Mouse (Mus musculus) hindbrain, embryonic 13.5 days (tissue): ENCODE data around the gene Apobec4. TPM values are rescaled to one million over a fixed set of nuclear protein-coding genes. Genes with fewer than 3 reads are reported as not detected.

Experiments used
- ATAC-seq: fragments of 200-750 bp; cut with Nextera tagmentation; 2 replicates; pipeline ENCODE4 v1.8.0; 2017; ENCODE audit warnings: moderate TSS enrichment; ENCODE audit not compliant: low FRiP score
- H3K27ac ChIP-seq: fragments of 300-500 bp; sonication (generic); 2 replicates; pipeline ENCODE4 v1.5.1; 2015; ENCODE audit warnings: inconsistent platforms, mild to moderate bottlenecking, moderate library complexity
- H3K27me3 ChIP-seq: fragments of 300-500 bp; sonication (generic); 2 replicates; pipeline ENCODE4 v1.6.1; 2015; ENCODE audit warnings: mild to moderate bottlenecking, inconsistent platforms
- H3K36me3 ChIP-seq: fragments of 300-500 bp; sonication (generic); 2 replicates; pipeline ENCODE4 v1.6.1; 2015; ENCODE audit warnings: mild to moderate bottlenecking, inconsistent platforms
- H3K4me1 ChIP-seq: fragments of 300-500 bp; sonication (generic); replicated peaks from 2 replicates; pipeline ENCODE4 v1.6.1; 2015; ENCODE audit warnings: inconsistent platforms
- H3K4me2 ChIP-seq: fragments of 300-500 bp; sonication (generic); 2 replicates; pipeline ENCODE4 v1.6.1; 2015; ENCODE audit warnings: inconsistent platforms, mild to moderate bottlenecking, moderate library complexity
- H3K4me3 ChIP-seq: fragments of 300-500 bp; sonication (generic); 2 replicates; pipeline ENCODE4 v1.5.1; 2015; ENCODE audit warnings: mild to moderate bottlenecking, inconsistent platforms
- H3K9ac ChIP-seq: fragments of 300-500 bp; sonication (generic); 2 replicates; pipeline ENCODE4 v1.6.1; 2015; ENCODE audit warnings: mild to moderate bottlenecking, inconsistent platforms
- H3K9me3 ChIP-seq: fragments of 300-500 bp; sonication (generic); 2 replicates; pipeline ENCODE4 v1.6.1; 2016; ENCODE audit warnings: inconsistent platforms
- WGBS: fragments of 180-500 bp; shearing (Covaris S2); methylation state at CpG from one replicate; pipeline ENCODE4 v1.1.7; 2015; 5-methylcytosine and 5-hydroxymethylcytosine counted together
- polyA plus RNA-seq: library from polyadenylated mRNA; unstranded; fragments of >200 nt; fragmentation: Nextera tagmentation; extraction: Ambion mirVana; gene quantifications from 2 replicates; pipeline ENCODE4 v1.2.1, GENCODE M21; 2015

The Apobec4 gene
- polyA plus RNA-seq, 1 experiment from 2014 or later = not detected

DNA sequence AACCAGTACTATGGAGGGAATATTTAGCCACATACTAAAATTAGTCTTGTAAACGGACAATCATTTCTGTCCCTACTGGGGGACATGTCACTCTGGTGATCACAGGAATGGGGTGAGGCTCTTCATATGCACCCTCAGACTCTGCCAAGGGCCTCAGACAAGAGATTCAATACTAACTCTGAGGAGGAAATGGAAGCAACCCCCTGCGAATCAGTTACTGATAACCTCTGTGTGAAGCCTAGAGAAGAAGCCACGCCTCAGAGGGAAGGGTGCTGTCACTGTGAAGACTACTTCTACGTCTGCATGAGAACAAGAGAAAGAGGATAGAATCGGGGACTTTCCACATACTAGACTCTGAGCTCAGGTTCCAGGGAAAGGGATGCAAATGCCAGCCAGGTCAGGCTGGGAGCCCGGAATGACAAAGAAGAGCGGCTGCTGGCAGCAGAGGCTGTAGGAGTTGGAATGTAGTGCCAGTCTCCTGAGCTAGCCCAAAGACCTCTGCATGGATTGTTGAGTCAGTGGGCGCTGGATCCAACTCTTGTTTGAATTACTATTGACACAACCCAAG lies 45.4 kb downstream of the Apobec4 start:
- no peak for ATAC-seq
- Histone ChIP-seq H3K9me3 (no peaks in the 10 kb centered on the region), H3K9ac (no peak overlapping the region), H3K27me3 (no peaks in the 10 kb centered on the region), H3K4me1 (peaks cover 31% of the 10 kb centered on the region), H3K36me3 (no peaks in the 10 kb centered on the region), H3K4me2 (no peak overlapping the region), H3K4me3 (no peak overlapping the region), H3K27ac (no peak overlapping the region)
- WGBS = 61% methylated on average over 8 of the region's 8 CpGs

DNA sequence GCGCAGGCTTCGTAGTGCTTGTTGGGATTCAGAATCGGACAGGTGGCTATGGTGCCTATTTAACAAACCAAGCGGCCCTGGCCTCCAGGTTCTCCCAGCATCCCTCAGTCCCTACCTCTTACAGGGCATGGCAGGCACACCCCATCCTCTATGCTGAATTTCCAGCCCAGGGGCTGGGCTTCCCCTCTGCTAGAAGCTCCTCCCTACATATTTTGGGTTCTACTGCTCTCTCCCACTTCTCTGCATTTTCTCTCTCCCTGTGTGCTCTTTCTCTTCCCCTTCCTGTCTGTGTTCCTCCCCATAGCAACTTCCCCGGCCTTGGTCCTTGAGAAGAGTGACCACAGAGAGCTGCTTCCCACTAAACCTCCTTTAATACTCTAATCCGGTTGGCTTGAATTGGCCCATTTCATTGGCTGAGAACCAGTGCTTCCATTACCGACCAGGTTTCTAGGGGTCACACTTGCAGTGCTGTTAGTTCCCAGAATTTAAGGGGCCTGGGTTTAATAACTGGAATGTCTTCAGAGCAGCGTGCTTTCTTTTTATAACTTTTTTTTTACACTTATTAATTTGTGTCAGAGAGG lies 46.4 kb downstream of the Apobec4 start:
- Histone ChIP-seq H3K36me3 (no peaks in the 10 kb centered on the region), H3K27ac (no peak overlapping the region), H3K9me3 (no peaks in the 10 kb centered on the region), H3K9ac (no peak overlapping the region), H3K4me3 (no peak overlapping the region), H3K4me1 (peaks cover 25% of the 10 kb centered on the region), H3K4me2 (no peak overlapping the region), H3K27me3 (no peaks in the 10 kb centered on the region)
- ATAC-seq = no peak
- 92% methylated on average over 8 of the region's 8 CpGs for WGBS

DNA sequence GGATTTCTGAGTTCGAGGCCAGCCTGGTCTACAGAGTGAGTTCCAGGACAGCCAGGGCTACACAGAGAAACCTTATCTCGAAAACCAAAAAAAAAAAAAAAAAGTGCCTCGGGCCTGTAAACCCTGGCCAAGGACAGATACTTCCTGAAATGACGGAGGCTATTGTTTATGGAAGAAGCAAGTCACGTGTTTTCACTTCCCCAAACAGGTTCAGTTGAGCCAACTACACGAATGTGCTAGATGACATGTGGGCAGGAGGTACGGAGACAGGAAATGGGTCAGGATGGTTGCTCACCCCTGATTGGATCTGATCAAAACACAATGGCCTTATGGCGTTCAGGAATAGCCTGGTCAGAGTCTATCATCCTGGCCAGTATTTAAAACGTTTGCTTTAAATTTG lies 47.8 kb downstream of the Apobec4 start:
- Histone ChIP-seq H3K27me3 (no peaks in the 10 kb centered on the region), H3K27ac (no peak overlapping the region), H3K4me1 (peaks cover 18% of the 10 kb centered on the region), H3K9ac (no peak overlapping the region), H3K4me2 (no peak overlapping the region), H3K36me3 (no peaks in the 10 kb centered on the region), H3K9me3 (no peaks in the 10 kb centered on the region), H3K4me3 (no peak overlapping the region)
- no peak for ATAC-seq
- WGBS = 85% methylated on average over 9 of the region's 9 CpGs

DNA sequence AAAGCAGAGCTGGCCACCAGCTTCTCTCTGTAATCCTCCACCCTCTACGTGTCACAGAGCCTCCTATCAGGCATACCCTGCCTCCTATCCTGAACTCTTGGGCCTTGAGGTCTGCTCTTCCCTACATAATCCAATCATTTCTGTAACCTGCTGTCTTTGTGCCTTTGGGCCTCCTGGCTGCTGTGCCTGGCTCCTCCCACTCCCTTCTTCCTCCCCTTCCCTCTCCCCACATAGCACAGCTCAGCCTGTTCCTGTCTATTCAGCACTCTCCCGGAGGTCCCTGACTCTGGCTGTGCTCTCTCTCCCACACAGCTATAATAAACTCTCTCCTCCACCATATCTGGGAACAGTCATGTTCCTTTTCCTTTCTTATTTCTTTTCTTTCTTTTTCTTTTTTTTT lies 49.5 kb downstream of the Apobec4 start, which contains the start of gene Ncf2:
TSS of gene Ncf2 (plus strand) at position 298 of the 400 bp plus-strand sequence.
- ATAC-seq = peak; percentile 83
- Histone ChIP-seq H3K27ac (peak within 1 kb of the TSS; percentile 30), H3K27me3 (no peaks in the 10 kb centered on the region), H3K4me1 (peaks cover 11% of the 10 kb centered on the region; the same call in 1 of the 2 replicates), H3K4me3 (no peak within 1 kb of the TSS), H3K36me3 (no peaks in the 10 kb centered on the region), H3K4me2 (no peak within 1 kb of the TSS), H3K9ac (no peak within 1 kb of the TSS), H3K9me3 (no peaks in the 10 kb centered on the region)
- WGBS = 7% methylated on average over 2 of the region's 2 CpGs

DNA sequence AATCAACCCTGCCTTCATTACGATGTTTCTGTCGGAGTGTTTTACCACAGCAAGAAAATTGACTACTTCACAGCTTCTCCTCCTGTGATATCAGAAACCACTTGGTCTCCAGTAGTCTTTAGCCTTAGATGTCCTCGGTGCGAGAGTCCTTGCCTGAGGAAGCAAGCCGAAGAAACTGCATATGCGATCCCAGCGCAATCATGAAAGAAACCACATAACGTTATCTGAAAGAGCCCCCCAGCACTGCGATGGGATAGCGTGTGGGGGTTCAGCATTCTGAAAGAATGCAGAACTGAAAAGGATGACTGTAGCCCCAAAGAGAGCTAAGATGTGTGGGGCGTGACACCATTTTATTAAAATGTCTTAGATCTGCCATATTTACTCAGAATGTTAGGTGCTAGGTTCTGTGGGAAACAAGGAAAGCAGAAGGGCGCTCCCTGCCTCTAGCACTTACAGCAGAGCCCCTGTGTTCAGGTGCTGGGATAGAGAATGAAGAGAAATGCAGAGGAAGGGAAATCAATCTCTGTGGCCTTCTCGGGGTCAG lies 50.4 kb downstream of the Apobec4 start:
- 87% methylated on average over 13 of the region's 13 CpGs for WGBS
- Histone ChIP-seq H3K4me2 (no peak overlapping the region), H3K27ac (no peak overlapping the region), H3K27me3 (no peaks in the 10 kb centered on the region), H3K36me3 (no peaks in the 10 kb centered on the region), H3K9ac (no peak overlapping the region), H3K4me3 (no peak overlapping the region), H3K4me1 (peaks cover 11% of the 10 kb centered on the region; the same call in 1 of the 2 replicates), H3K9me3 (no peaks in the 10 kb centered on the region)
- no peak for ATAC-seq

DNA sequence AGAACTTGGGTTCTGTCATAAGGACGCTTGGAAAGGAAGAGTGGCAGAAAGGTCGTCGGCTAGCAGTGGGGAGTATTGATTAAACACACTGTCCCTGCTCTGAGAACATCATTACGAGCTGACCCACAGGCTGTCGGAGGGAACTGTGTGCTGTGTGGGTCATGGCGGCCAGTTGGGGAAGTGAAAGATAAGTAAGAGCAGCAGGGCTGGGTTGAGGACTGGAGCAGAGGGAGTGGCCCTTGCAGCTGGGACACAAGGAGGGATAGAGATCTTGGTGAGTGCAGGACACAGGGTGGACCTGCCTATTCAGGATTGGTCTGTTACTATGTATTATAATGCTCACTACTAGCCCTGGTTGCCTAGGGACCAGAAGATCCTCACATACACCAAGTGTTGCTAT lies 54.6 kb downstream of the Apobec4 start:
- Histone ChIP-seq H3K9ac (no peak overlapping the region), H3K4me2 (no peak overlapping the region), H3K27me3 (no peaks in the 10 kb centered on the region), H3K36me3 (no peaks in the 10 kb centered on the region), H3K9me3 (no peaks in the 10 kb centered on the region), H3K4me1 (peaks cover 7% of the 10 kb centered on the region; the same call in 1 of the 2 replicates), H3K4me3 (no peak overlapping the region), H3K27ac (no peak overlapping the region)
- no peak for ATAC-seq
- WGBS = 85% methylated on average over 6 of the region's 6 CpGs

Other genes with a start within 250 kb of the Apobec4 start
- gene Rgl1, start 15.8 kb downstream of the Apobec4 start, polyA plus RNA-seq = 19.8 and 24.0 TPM in 2 replicates
- 343 and 364 TPM in 2 replicates for gene Arpc5, start 16.0 kb downstream of the Apobec4 start, polyA plus RNA-seq
- gene Ncf2, start 49.6 kb downstream of the Apobec4 start, polyA plus RNA-seq = 2.5 and 3.4 TPM in 2 replicates
- 33.8 and 37.1 TPM in 2 replicates for gene Smg7, start 152.1 kb downstream of the Apobec4 start, polyA plus RNA-seq
- gene Nmnat2, start 204.4 kb downstream of the Apobec4 start, polyA plus RNA-seq = 68.0 and 70.2 TPM in 2 replicates